Mouse (Mus musculus): ENCODE results near the gene Tbc1d1. TPM values are rescaled to one million over a fixed set of nuclear protein-coding genes. Genes with fewer than 3 reads are reported as not detected.

Tbc1d1 gene
- polyA plus RNA-seq, 1 experiment from 2014 or later, result 32.3 TPM

DNA sequence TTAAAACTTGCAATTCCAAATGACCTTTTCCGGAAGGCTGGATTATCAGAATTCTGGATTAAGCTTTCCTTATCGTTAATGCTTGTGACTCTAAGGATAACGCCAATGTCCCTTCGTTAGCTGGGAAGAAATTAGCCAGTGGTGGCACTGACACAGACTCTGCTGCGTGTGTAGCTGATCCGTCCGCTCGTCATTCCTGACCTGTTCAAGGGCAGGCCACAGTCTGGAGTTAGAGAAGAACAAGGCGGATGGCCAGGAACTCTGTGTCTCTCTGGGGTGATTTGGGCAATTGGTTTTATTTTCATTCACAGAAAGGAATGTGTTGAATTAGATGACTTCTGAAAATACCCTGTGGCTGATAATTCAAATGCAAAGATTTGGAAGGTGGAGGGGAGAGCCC is 118.2 kb downstream of the Tbc1d1 start:
- Histone ChIP-seq H3K27me3 (replicated peaks) (no peaks in the 10 kb centered on the region), H3K9ac (no peak overlapping the region), H3K36me3 (peaks cover 10% of the 10 kb centered on the region), H3K4me2 (replicated peaks) (no peak overlapping the region), H3K9me3 (no peaks in the 10 kb centered on the region), H3K4me3 (replicated peaks) (no peak overlapping the region), H3K4me1 (replicated peaks) (peaks cover 4% of the 10 kb centered on the region; the same call in 1 of the 2 replicates), H3K27ac (no peak overlapping the region)
- 83% methylated on average over 9 of the region's 9 CpGs for WGBS
- ATAC-seq, result no peak

DNA sequence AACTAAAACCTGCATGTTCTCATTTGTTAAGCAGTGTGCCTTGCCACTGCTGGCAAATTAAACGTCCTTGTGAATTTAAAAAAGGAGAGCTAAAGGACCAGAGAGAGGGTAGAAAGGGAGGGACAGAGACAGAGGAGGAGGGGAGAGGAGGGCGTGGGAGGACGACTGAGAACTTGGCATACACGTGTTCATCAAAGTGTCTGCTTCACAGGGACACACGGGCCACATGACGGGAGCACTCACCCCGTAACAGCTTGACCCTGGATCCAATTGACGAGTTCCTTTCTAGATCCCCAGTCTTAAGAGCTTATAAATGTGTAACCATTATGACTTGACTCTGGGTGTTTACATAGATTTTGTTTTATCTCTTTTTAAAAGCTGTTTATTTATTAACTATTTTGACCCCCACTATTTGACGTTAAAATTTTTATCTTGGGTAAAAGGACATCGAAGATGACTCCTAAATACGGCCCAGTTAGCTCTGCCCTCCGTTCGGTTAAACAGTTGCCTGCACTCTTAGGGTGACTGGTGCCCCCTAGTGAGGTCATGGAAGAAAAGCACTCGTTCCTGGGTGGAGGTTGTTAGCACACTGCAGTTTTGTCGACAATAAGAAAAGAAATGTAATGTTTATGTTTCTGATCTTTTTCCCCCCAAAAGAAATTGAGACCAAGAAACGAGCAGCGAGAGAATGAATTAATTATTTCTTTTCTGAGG is 118.8 kb downstream of the Tbc1d1 start:
- H3K9ac ChIP-seq, result no peak overlapping the region
- no peak overlapping the region for H3K27ac ChIP-seq
- H3K4me3 ChIP-seq (replicated peaks), result no peak overlapping the region
- H3K36me3 ChIP-seq, result peaks cover 10% of the 10 kb centered on the region
- ATAC-seq, result 0 out of 2 replicates have a peak, but pooled peaks have one; percentile 56
- no peaks in the 10 kb centered on the region for H3K27me3 ChIP-seq (replicated peaks)
- H3K4me2 ChIP-seq (replicated peaks), result no peak overlapping the region
- no peaks in the 10 kb centered on the region; the same call in 1 of the 2 replicates for H3K4me1 ChIP-seq (replicated peaks)
- WGBS, result 32% methylated on average over 17 of the region's 17 CpGs
- H3K9me3 ChIP-seq, result no peaks in the 10 kb centered on the region

- Histone ChIP-seq H3K36me3 (peaks cover 17% of the 10 kb centered on the region; the same call in 1 of the 2 replicates), H3K27ac (no peak overlapping the region), H3K4me1 (replicated peaks) (peaks cover 5% of the 10 kb centered on the region; the same call in 1 of the 2 replicates), H3K9ac (no peak overlapping the region), H3K4me2 (replicated peaks) (no peak overlapping the region), H3K4me3 (replicated peaks) (no peak overlapping the region), H3K9me3 (no peaks in the 10 kb centered on the region), H3K27me3 (replicated peaks) (no peaks in the 10 kb centered on the region)
- 75% methylated on average over 7 of the region's 7 CpGs for whole genome bisulfite sequencing
- ATAC-seq, result peak; percentile 55
Observed at GRCm38 (mm10) chr5:64277646-64278191, 121.6 kb downstream of the Tbc1d1 start.

GRCm38 (mm10) chr5:64279668-64280067 is 123.6 kb downstream of the Tbc1d1 start:
- Histone ChIP-seq H3K9ac (no peak overlapping the region), H3K27ac (no peak overlapping the region; the same call in 1 of the 2 replicates), H3K4me2 (replicated peaks) (no peak overlapping the region), H3K4me1 (replicated peaks) (peaks cover 5% of the 10 kb centered on the region; the same call in 1 of the 2 replicates), H3K9me3 (no peaks in the 10 kb centered on the region), H3K27me3 (replicated peaks) (no peaks in the 10 kb centered on the region), H3K36me3 (peaks cover 26% of the 10 kb centered on the region), H3K4me3 (replicated peaks) (no peak overlapping the region)
- 33% methylated on average over 7 of the region's 7 CpGs for whole genome bisulfite sequencing
- peak; percentile 66 for ATAC-seq

- Histone ChIP-seq H3K9me3 (no peaks in the 10 kb centered on the region), H3K9ac (no peak overlapping the region), H3K4me2 (replicated peaks) (no peak overlapping the region), H3K36me3 (peaks cover 26% of the 10 kb centered on the region), H3K4me3 (replicated peaks) (no peak overlapping the region), H3K27ac (no peak overlapping the region), H3K4me1 (replicated peaks) (peaks cover 5% of the 10 kb centered on the region; the same call in 1 of the 2 replicates), H3K27me3 (replicated peaks) (no peaks in the 10 kb centered on the region)
- ATAC-seq, result no peak
- WGBS, result 85% methylated on average over 8 of the region's 8 CpGs
Observed at GRCm38 (mm10) chr5:64280191-64280590, 124.1 kb downstream of the Tbc1d1 start.

DNA sequence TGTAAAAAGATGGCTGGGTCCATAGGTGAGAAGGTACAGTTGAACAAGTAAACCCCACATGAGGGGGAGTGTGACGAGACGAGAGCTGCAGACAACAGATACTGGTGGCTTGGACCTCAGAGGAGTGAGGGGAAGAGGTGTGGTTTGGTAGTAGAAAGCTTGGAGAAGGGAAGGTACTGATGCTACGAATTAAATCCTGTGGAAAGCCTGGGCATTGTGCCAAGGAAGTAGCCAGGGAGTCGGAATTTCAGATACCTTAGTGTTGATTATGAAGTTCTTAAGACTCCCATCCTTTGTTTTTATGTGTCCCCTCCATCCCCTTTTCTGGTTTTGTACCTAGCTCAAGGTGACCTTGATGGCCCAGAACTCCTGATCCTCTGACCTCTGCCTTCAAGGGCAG is 124.5 kb downstream of the Tbc1d1 start:
- Histone ChIP-seq H3K9ac (no peak overlapping the region), H3K4me3 (replicated peaks) (no peak overlapping the region), H3K27me3 (replicated peaks) (no peaks in the 10 kb centered on the region), H3K27ac (no peak overlapping the region; the same call in 1 of the 2 replicates), H3K4me1 (replicated peaks) (peaks cover 5% of the 10 kb centered on the region; the same call in 1 of the 2 replicates), H3K4me2 (replicated peaks) (no peak overlapping the region), H3K9me3 (no peaks in the 10 kb centered on the region), H3K36me3 (peaks cover 26% of the 10 kb centered on the region)
- 55% methylated on average over 4 of the region's 4 CpGs for WGBS
- ATAC-seq, result no peak

- Histone ChIP-seq H3K4me3 (replicated peaks) (no peak overlapping the region), H3K27me3 (replicated peaks) (no peaks in the 10 kb centered on the region), H3K9me3 (no peaks in the 10 kb centered on the region), H3K4me1 (replicated peaks) (peaks cover 5% of the 10 kb centered on the region; the same call in 1 of the 2 replicates), H3K4me2 (replicated peaks) (no peak overlapping the region), H3K36me3 (peaks cover 29% of the 10 kb centered on the region), H3K27ac (no peak overlapping the region), H3K9ac (no peak overlapping the region)
- 93% methylated on average over 7 of the region's 7 CpGs for WGBS
- ATAC-seq, result no peak
Observed at GRCm38 (mm10) chr5:64281674-64282073, 125.6 kb downstream of the Tbc1d1 start.

GRCm38 (mm10) chr5:64282594-64282993 is 126.5 kb downstream of the Tbc1d1 start:
- Histone ChIP-seq H3K4me1 (replicated peaks) (peaks cover 5% of the 10 kb centered on the region; the same call in 1 of the 2 replicates), H3K4me3 (replicated peaks) (no peak overlapping the region), H3K4me2 (replicated peaks) (no peak overlapping the region), H3K9ac (no peak overlapping the region), H3K36me3 (peaks cover 29% of the 10 kb centered on the region), H3K27ac (no peak overlapping the region), H3K27me3 (replicated peaks) (no peaks in the 10 kb centered on the region), H3K9me3 (no peaks in the 10 kb centered on the region)
- ATAC-seq, result no peak
- 54% methylated on average over 4 of the region's 4 CpGs for WGBS

GRCm38 (mm10) chr5:64285289-64285688 is 129.2 kb downstream of the Tbc1d1 start:
- Histone ChIP-seq H3K9me3 (no peaks in the 10 kb centered on the region), H3K27ac (no peak overlapping the region), H3K4me3 (replicated peaks) (no peak overlapping the region), H3K4me2 (replicated peaks) (no peak overlapping the region), H3K4me1 (replicated peaks) (peaks cover 12% of the 10 kb centered on the region), H3K36me3 (peaks cover 20% of the 10 kb centered on the region), H3K9ac (no peak overlapping the region), H3K27me3 (replicated peaks) (no peaks in the 10 kb centered on the region)
- 85% methylated on average over 4 of the region's 4 CpGs for WGBS
- no peak for ATAC-seq

DNA sequence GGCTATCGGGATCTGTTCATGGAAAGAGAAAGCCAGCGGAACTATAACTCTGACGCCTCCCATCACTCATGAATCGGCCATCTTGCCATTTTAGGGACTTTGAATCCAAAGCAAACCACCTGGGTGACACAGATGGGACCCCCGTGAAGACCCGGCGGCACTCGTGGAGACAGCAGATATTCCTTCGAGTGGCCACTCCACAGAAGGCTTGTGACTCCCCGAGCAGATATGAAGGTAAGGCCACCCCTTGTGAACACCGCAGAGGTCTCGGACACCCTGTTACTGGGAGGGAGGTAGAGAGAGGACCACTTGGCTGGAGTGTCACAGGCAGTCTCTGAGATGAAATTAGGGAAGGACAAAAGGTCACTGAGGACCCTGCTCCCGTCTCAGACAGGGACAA is 129.7 kb downstream of the Tbc1d1 start:
- no peak overlapping the region for H3K27ac ChIP-seq
- no peak overlapping the region for H3K4me2 ChIP-seq (replicated peaks)
- H3K4me1 ChIP-seq (replicated peaks), result peaks cover 10% of the 10 kb centered on the region
- H3K9me3 ChIP-seq, result no peaks in the 10 kb centered on the region
- H3K4me3 ChIP-seq (replicated peaks), result no peak overlapping the region
- 92% methylated on average over 13 of the region's 13 CpGs for WGBS
- no peaks in the 10 kb centered on the region for H3K27me3 ChIP-seq (replicated peaks)
- no peak overlapping the region for H3K9ac ChIP-seq
- H3K36me3 ChIP-seq, result peaks cover 20% of the 10 kb centered on the region
- ATAC-seq, result no peak

DNA sequence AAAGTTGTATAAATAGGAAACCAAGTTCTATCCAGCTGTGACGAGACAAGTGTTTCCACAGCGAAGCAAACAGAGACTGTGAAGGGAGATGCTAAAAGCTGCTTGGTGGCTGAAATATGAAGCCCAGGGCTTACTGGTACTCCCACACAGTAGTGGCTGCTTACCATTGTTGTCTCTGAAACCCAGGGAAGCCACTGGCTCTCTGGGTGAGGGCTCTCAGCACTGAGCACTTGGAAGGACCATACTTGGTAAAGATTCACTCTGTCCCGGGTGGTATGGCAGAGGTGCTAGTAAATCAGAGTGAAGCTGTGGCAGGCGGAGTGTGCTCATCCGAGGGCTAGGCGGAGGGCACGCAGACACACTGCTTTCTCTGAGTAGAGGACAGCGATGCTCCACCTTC is 131.2 kb downstream of the Tbc1d1 start:
- no peak overlapping the region for H3K4me3 ChIP-seq (replicated peaks)
- no peaks in the 10 kb centered on the region for H3K27me3 ChIP-seq (replicated peaks)
- WGBS, result 81% methylated on average over 8 of the region's 8 CpGs
- H3K9me3 ChIP-seq, result no peaks in the 10 kb centered on the region
- no peak overlapping the region for H3K9ac ChIP-seq
- H3K27ac ChIP-seq, result peak overlapping the region; percentile 58; the same call in 1 of the 2 replicates
- no peak for ATAC-seq
- peaks cover 12% of the 10 kb centered on the region for H3K4me1 ChIP-seq (replicated peaks)
- H3K4me2 ChIP-seq (replicated peaks), result no peak overlapping the region
- peaks cover 15% of the 10 kb centered on the region for H3K36me3 ChIP-seq

GRCm38 (mm10) chr5:64288031-64288928 is 132.2 kb downstream of the Tbc1d1 start:
- Histone ChIP-seq H3K9ac (no peak overlapping the region), H3K4me3 (replicated peaks) (no peak overlapping the region), H3K9me3 (no peaks in the 10 kb centered on the region), H3K27me3 (replicated peaks) (no peaks in the 10 kb centered on the region), H3K4me2 (replicated peaks) (no peak overlapping the region), H3K36me3 (peaks cover 7% of the 10 kb centered on the region), H3K27ac (peak overlapping the region; percentile 58), H3K4me1 (replicated peaks) (peaks cover 12% of the 10 kb centered on the region)
- WGBS, result 82% methylated on average over 14 of the region's 14 CpGs
- no peak for ATAC-seq

Measured in intestine, embryonic 15.5 days (tissue).